Mouse (Mus musculus): ENCODE measurements around the gene Sec61a2. TPM values are rescaled to one million over a fixed set of nuclear protein-coding genes. Genes with fewer than 3 reads are reported as not detected.

The Sec61a2 gene
- polyA plus RNA-seq, 1 experiment from 2014 or later = 102 TPM

GRCm38 (mm10) chr2:5906092-5906491, 10.9 kb upstream of the Sec61a2 start:
- no peak for ATAC-seq (ENCODE audit: low FRiP score, low TSS enrichment)
- Histone ChIP-seq H3K4me1 (ENCODE audit: control insufficient read depth, insufficient read depth, low read length) (no peaks in the 10 kb centered on the region), H3K36me3 (ENCODE audit: control insufficient read depth, insufficient read depth, low read length) (0 out of 2 replicates have a peak, but pooled peaks cover 4% of the 10 kb centered on the region), H3K9me3 (ENCODE audit: control insufficient read depth, low read length) (no peaks in the 10 kb centered on the region), H3K9ac (ENCODE audit: low read depth, low read length) (no peak overlapping the region), H3K4me3 (ENCODE audit: low read length) (no peak overlapping the region), H3K27me3 (ENCODE audit: control insufficient read depth, insufficient read depth, low read length) (no peaks in the 10 kb centered on the region), H3K27ac (ENCODE audit: low read depth, low read length) (no peak overlapping the region), H3K4me2 (replicated peaks; ENCODE audit: low read depth, low read length) (no peak overlapping the region)
- WGBS = 44% methylated on average over 5 of the region's 5 CpGs

- H3K4me3 ChIP-seq (ENCODE audit: low read length) = no peak overlapping the region
- H3K27ac ChIP-seq (ENCODE audit: low read depth, low read length) = no peak overlapping the region
- H3K36me3 ChIP-seq (ENCODE audit: control insufficient read depth, insufficient read depth, low read length) = peaks cover 4% of the 10 kb centered on the region; the same call in 1 of the 2 replicates
- no peaks in the 10 kb centered on the region for H3K4me1 ChIP-seq (ENCODE audit: control insufficient read depth, insufficient read depth, low read length)
- H3K9ac ChIP-seq (ENCODE audit: low read depth, low read length) = no peak overlapping the region
- no peaks in the 10 kb centered on the region for H3K27me3 ChIP-seq (ENCODE audit: control insufficient read depth, insufficient read depth, low read length)
- H3K9me3 ChIP-seq (ENCODE audit: control insufficient read depth, low read length) = no peaks in the 10 kb centered on the region
- ATAC-seq (ENCODE audit: low FRiP score, low TSS enrichment) = no peak
- 71% methylated on average over 5 of the region's 5 CpGs for WGBS
- no peak overlapping the region for H3K4me2 ChIP-seq (replicated peaks; ENCODE audit: low read depth, low read length)
Measured at GRCm38 (mm10) chr2:5900145-5900544, 4.9 kb upstream of the Sec61a2 start.

GRCm38 (mm10) chr2:5894296-5894695, 936 bp downstream of the Sec61a2 start:
- Histone ChIP-seq H3K9me3 (ENCODE audit: control insufficient read depth, low read length) (no peaks in the 10 kb centered on the region), H3K27me3 (ENCODE audit: control insufficient read depth, insufficient read depth, low read length) (no peaks in the 10 kb centered on the region), H3K36me3 (ENCODE audit: control insufficient read depth, insufficient read depth, low read length) (peaks cover 14% of the 10 kb centered on the region), H3K9ac (ENCODE audit: low read depth, low read length) (peak overlapping the region; percentile 90; the same call in 1 of the 2 replicates), H3K27ac (ENCODE audit: low read depth, low read length) (no peak overlapping the region), H3K4me1 (ENCODE audit: control insufficient read depth, insufficient read depth, low read length) (peaks cover 6% of the 10 kb centered on the region; the same call in 1 of the 2 replicates), H3K4me3 (ENCODE audit: low read length) (peak overlapping the region; percentile 87), H3K4me2 (replicated peaks; ENCODE audit: low read depth, low read length) (peak overlapping the region; percentile 72)
- 27% methylated on average over 11 of the region's 11 CpGs for WGBS
- ATAC-seq (ENCODE audit: low FRiP score, low TSS enrichment) = no peak

GRCm38 (mm10) chr2:5889412-5889811, 5.8 kb downstream of the Sec61a2 start:
- Histone ChIP-seq H3K4me2 (replicated peaks; ENCODE audit: low read depth, low read length) (no peak overlapping the region), H3K9me3 (ENCODE audit: control insufficient read depth, low read length) (no peaks in the 10 kb centered on the region), H3K36me3 (ENCODE audit: control insufficient read depth, insufficient read depth, low read length) (peaks cover 50% of the 10 kb centered on the region), H3K4me1 (ENCODE audit: control insufficient read depth, insufficient read depth, low read length) (peaks cover 6% of the 10 kb centered on the region; the same call in 1 of the 2 replicates), H3K27ac (ENCODE audit: low read depth, low read length) (no peak overlapping the region), H3K9ac (ENCODE audit: low read depth, low read length) (no peak overlapping the region), H3K27me3 (ENCODE audit: control insufficient read depth, insufficient read depth, low read length) (no peaks in the 10 kb centered on the region), H3K4me3 (ENCODE audit: low read length) (no peak overlapping the region)
- 75% methylated on average over 2 of the region's 2 CpGs for WGBS
- ATAC-seq (ENCODE audit: low FRiP score, low TSS enrichment) = no peak

GRCm38 (mm10) chr2:5888865-5889264, 6.4 kb downstream of the Sec61a2 start:
- ATAC-seq (ENCODE audit: low FRiP score, low TSS enrichment) = no peak
- Histone ChIP-seq H3K4me3 (ENCODE audit: low read length) (no peak overlapping the region), H3K9me3 (ENCODE audit: control insufficient read depth, low read length) (no peaks in the 10 kb centered on the region), H3K27me3 (ENCODE audit: control insufficient read depth, insufficient read depth, low read length) (no peaks in the 10 kb centered on the region), H3K4me1 (ENCODE audit: control insufficient read depth, insufficient read depth, low read length) (0 out of 2 replicates have a peak, but pooled peaks cover 3% of the 10 kb centered on the region), H3K9ac (ENCODE audit: low read depth, low read length) (no peak overlapping the region), H3K36me3 (ENCODE audit: control insufficient read depth, insufficient read depth, low read length) (peaks cover 53% of the 10 kb centered on the region), H3K4me2 (replicated peaks; ENCODE audit: low read depth, low read length) (no peak overlapping the region), H3K27ac (ENCODE audit: low read depth, low read length) (no peak overlapping the region)
- WGBS = 85% methylated on average over 5 of the region's 5 CpGs

GRCm38 (mm10) chr2:5877446-5877845, 17.8 kb downstream of the Sec61a2 start:
- no peaks in the 10 kb centered on the region for H3K27me3 ChIP-seq (ENCODE audit: control insufficient read depth, insufficient read depth, low read length)
- no peak overlapping the region for H3K27ac ChIP-seq (ENCODE audit: low read depth, low read length)
- ATAC-seq (ENCODE audit: low FRiP score, low TSS enrichment) = no peak
- peaks cover 83% of the 10 kb centered on the region for H3K36me3 ChIP-seq (ENCODE audit: control insufficient read depth, insufficient read depth, low read length)
- WGBS = 76% methylated on average over 3 of the region's 3 CpGs
- no peak overlapping the region for H3K4me2 ChIP-seq (replicated peaks; ENCODE audit: low read depth, low read length)
- H3K9me3 ChIP-seq (ENCODE audit: control insufficient read depth, low read length) = no peaks in the 10 kb centered on the region
- no peak overlapping the region for H3K4me3 ChIP-seq (ENCODE audit: low read length)
- H3K4me1 ChIP-seq (ENCODE audit: control insufficient read depth, insufficient read depth, low read length) = no peaks in the 10 kb centered on the region
- no peak overlapping the region for H3K9ac ChIP-seq (ENCODE audit: low read depth, low read length)

- ATAC-seq (ENCODE audit: low FRiP score, low TSS enrichment) = no peak
- H3K9me3 ChIP-seq (ENCODE audit: control insufficient read depth, low read length) = no peaks in the 10 kb centered on the region
- no peak overlapping the region for H3K4me2 ChIP-seq (replicated peaks; ENCODE audit: low read depth, low read length)
- no peaks in the 10 kb centered on the region for H3K4me1 ChIP-seq (ENCODE audit: control insufficient read depth, insufficient read depth, low read length)
- no peaks in the 10 kb centered on the region for H3K27me3 ChIP-seq (ENCODE audit: control insufficient read depth, insufficient read depth, low read length)
- no peak overlapping the region for H3K9ac ChIP-seq (ENCODE audit: low read depth, low read length)
- H3K4me3 ChIP-seq (ENCODE audit: low read length) = no peak overlapping the region
- H3K36me3 ChIP-seq (ENCODE audit: control insufficient read depth, insufficient read depth, low read length) = peaks cover 71% of the 10 kb centered on the region
- H3K27ac ChIP-seq (ENCODE audit: low read depth, low read length) = no peak overlapping the region
- 87% methylated on average over 5 of the region's 5 CpGs for WGBS
Measured at GRCm38 (mm10) chr2:5869746-5870145, 25.5 kb downstream of the Sec61a2 start.

GRCm38 (mm10) chr2:5867681-5868080, 27.6 kb downstream of the Sec61a2 start:
- peaks cover 69% of the 10 kb centered on the region for H3K36me3 ChIP-seq (ENCODE audit: control insufficient read depth, insufficient read depth, low read length)
- no peak for ATAC-seq (ENCODE audit: low FRiP score, low TSS enrichment)
- WGBS = 87% methylated on average over 2 of the region's 2 CpGs

GRCm38 (mm10) chr2:5862834-5863233, 32.4 kb downstream of the Sec61a2 start, which contains the start of gene Gm13199:
Gene Gm13199 (minus strand): TSS chr2:5862934.
- Histone ChIP-seq H3K27me3 (ENCODE audit: control insufficient read depth, insufficient read depth, low read length) (no peaks in the 10 kb centered on the region), H3K4me2 (replicated peaks; ENCODE audit: low read depth, low read length) (no peak within 1 kb of the TSS), H3K9me3 (ENCODE audit: control insufficient read depth, low read length) (no peaks in the 10 kb centered on the region), H3K9ac (ENCODE audit: low read depth, low read length) (no peak within 1 kb of the TSS), H3K4me1 (ENCODE audit: control insufficient read depth, insufficient read depth, low read length) (no peaks in the 10 kb centered on the region), H3K4me3 (ENCODE audit: low read length) (no peak within 1 kb of the TSS), H3K36me3 (ENCODE audit: control insufficient read depth, insufficient read depth, low read length) (peaks cover 69% of the 10 kb centered on the region), H3K27ac (ENCODE audit: low read depth, low read length) (no peak within 1 kb of the TSS)
- ATAC-seq (ENCODE audit: low FRiP score, low TSS enrichment) = no peak
- WGBS = 95% methylated on average over 3 of the region's 3 CpGs

More at GRCm38 (mm10) chr2:5867681-5868080, 27.6 kb downstream of the Sec61a2 start:
- Histone ChIP-seq H3K4me1 (ENCODE audit: control insufficient read depth, insufficient read depth, low read length) (no peaks in the 10 kb centered on the region), H3K9me3 (ENCODE audit: control insufficient read depth, low read length) (no peaks in the 10 kb centered on the region), H3K27me3 (ENCODE audit: control insufficient read depth, insufficient read depth, low read length) (no peaks in the 10 kb centered on the region), H3K9ac (ENCODE audit: low read depth, low read length) (no peak overlapping the region), H3K4me2 (replicated peaks; ENCODE audit: low read depth, low read length) (no peak overlapping the region), H3K4me3 (ENCODE audit: low read length) (no peak overlapping the region), H3K27ac (ENCODE audit: low read depth, low read length) (no peak overlapping the region)
